In genomic region chr10:26995987-26996386, GRCm38 (mm10) we compare ENCODE assay signal across 11 mouse cellular contexts.
A peak's percentile ranks its signal among the peaks of the same experiment; 100 is the strongest.
DNase-seq lines count a peak whose midpoint lies in the region; ATAC-seq lines count a peak whose summit lies in the region.
"Had no signal": no experiment of that assay in that cellular context is flagged by ENCODE, and none has a peak within 500 bp of the region (broad histone marks: within the 10 kb centered on the region; RNA-seq: fewer than 3 reads in every experiment).

No protein-coding gene starts in this region.

- DNase-seq in kidney, adult 11 months = peak; percentile 3
- DNase-seq in CD4-positive helper T cell, adult 2 months (ENCODE audit: low read depth, low spot score) = peak; percentile 22
- DNase-seq in brain, adult 2 months (ENCODE audit: low read depth, low spot score) = peak; percentile 40
- DNase-seq in left cerebral cortex, adult 18-20 months (ENCODE audit: low spot score in 2 of 2) = no peak
- no peak for DNase-seq in frontal cortex, postnatal 36 days (ENCODE audit: low spot score in 2 of 2)

- no peaks in the 10 kb centered on the region for H3K36me3 ChIP-seq in kidney, embryonic 16.5 days (ENCODE audit: insufficient read depth, low read length)
- H3K36me3 ChIP-seq in macrophage (ENCODE audit: inconsistent target) = no peaks in the 10 kb centered on the region
- no peaks in the 10 kb centered on the region for H3K36me3 ChIP-seq in forebrain, embryonic 15.5 days
- H3K36me3 ChIP-seq: embryonic facial prominence, embryonic 10.5 days had no signal

- H3K79me2 ChIP-seq in macrophage (ENCODE audit: inconsistent target) = no peaks in the 10 kb centered on the region

- WGBS in kidney, embryonic 16.5 days = 57% methylated on average over 6 of the region's 6 CpGs
- 27% methylated on average over 6 of the region's 6 CpGs for WGBS in macrophage (ENCODE audit: missing documents)
- 78% methylated on average over 6 of the region's 6 CpGs for WGBS in forebrain, embryonic 15.5 days

- H3K4me3 ChIP-seq in kidney, embryonic 16.5 days (ENCODE audit: low read length) = no peak overlapping the region
- no peak overlapping the region for H3K4me3 ChIP-seq in macrophage (ENCODE audit: inconsistent target)
- no peak overlapping the region for H3K4me3 ChIP-seq in forebrain, embryonic 15.5 days
- H3K4me3 ChIP-seq: embryonic facial prominence, embryonic 10.5 days had no signal

- no peak overlapping the region for H3K9ac ChIP-seq in kidney, embryonic 16.5 days (replicated peaks; ENCODE audit: low read length)
- H3K9ac ChIP-seq in forebrain, embryonic 15.5 days (replicated peaks) = no peak overlapping the region
- H3K9ac ChIP-seq: forebrain, postnatal 0 days; lung, embryonic 14.5 days had no signal

- H3K4me2 ChIP-seq in kidney, embryonic 16.5 days (replicated peaks; ENCODE audit: low read depth, low read length) = no peak overlapping the region
- no peak overlapping the region for H3K4me2 ChIP-seq in forebrain, embryonic 15.5 days (replicated peaks)
- H3K4me2 ChIP-seq: lung, embryonic 14.5 days had no signal

- no peaks in the 10 kb centered on the region for H3K4me1 ChIP-seq in kidney, embryonic 16.5 days (ENCODE audit: insufficient read depth, low read length)
- no peaks in the 10 kb centered on the region for H3K4me1 ChIP-seq in forebrain, embryonic 15.5 days
- H3K4me1 ChIP-seq: embryonic facial prominence, embryonic 10.5 days had no signal

- H3K27me3 ChIP-seq in kidney, embryonic 16.5 days (ENCODE audit: insufficient read depth, low read length) = no peaks in the 10 kb centered on the region
- no peaks in the 10 kb centered on the region for H3K27me3 ChIP-seq in forebrain, embryonic 15.5 days

- no peak overlapping the region for H3K27ac ChIP-seq in kidney, embryonic 16.5 days (ENCODE audit: low read length)
- peak overlapping the region; percentile 68 for H3K27ac ChIP-seq in macrophage
- no peak overlapping the region for H3K27ac ChIP-seq in forebrain, embryonic 15.5 days (replicated peaks)
- H3K27ac ChIP-seq: embryonic facial prominence, embryonic 10.5 days had no signal

- H3K9me3 ChIP-seq in kidney, embryonic 16.5 days (ENCODE audit: low read length) = no peaks in the 10 kb centered on the region
- H3K9me3 ChIP-seq in forebrain, embryonic 15.5 days = no peaks in the 10 kb centered on the region
- H3K9me3 ChIP-seq: embryonic facial prominence, embryonic 10.5 days had no signal

- ATAC-seq in kidney, embryonic 16.5 days (ENCODE audit: low FRiP score, low TSS enrichment) = no peak
- no peak for ATAC-seq in forebrain, embryonic 15.5 days (replicated peaks)

Comparison
In these comparisons a context has a peak if more than half of its experiments do, and no peak if none do; other contexts are left out.
1. DNase-seq: peak in kidney, adult 11 months (single experiment), CD4-positive helper T cell, adult 2 months (single experiment) and brain, adult 2 months (single experiment); none in left cerebral cortex, adult 18-20 months (0 of 2) and frontal cortex, postnatal 36 days (0 of 2).